Mouse (Mus musculus): Measurements from ENCODE around the gene Foxp1.

GRCm38 (mm10) chr6:99429378-99430131, 93.0 kb downstream of the Foxp1 start:
- TF ChIP-seq CTCF (IDR thresholded peaks at IDR 0.05; ENCODE audit: borderline replicate concordance, extremely low read depth, insufficient read depth, insufficient read length) (no peak), POLR2A (IDR thresholded peaks at IDR 0.05; ENCODE audit: borderline replicate concordance, extremely low read depth, insufficient read depth, insufficient read length, poor library complexity, severe bottlenecking) (no peak)

Data from brain, embryonic 14.5 days (tissue).